Mouse (Mus musculus): ENCODE data around the gene Gapvd1.
"Not testable (repeated sequence)": the region's sequence is repeated elsewhere in the genome, so short reads cannot be mapped to it uniquely, and the experiment has no call there.

The Gapvd1 gene

DNA sequence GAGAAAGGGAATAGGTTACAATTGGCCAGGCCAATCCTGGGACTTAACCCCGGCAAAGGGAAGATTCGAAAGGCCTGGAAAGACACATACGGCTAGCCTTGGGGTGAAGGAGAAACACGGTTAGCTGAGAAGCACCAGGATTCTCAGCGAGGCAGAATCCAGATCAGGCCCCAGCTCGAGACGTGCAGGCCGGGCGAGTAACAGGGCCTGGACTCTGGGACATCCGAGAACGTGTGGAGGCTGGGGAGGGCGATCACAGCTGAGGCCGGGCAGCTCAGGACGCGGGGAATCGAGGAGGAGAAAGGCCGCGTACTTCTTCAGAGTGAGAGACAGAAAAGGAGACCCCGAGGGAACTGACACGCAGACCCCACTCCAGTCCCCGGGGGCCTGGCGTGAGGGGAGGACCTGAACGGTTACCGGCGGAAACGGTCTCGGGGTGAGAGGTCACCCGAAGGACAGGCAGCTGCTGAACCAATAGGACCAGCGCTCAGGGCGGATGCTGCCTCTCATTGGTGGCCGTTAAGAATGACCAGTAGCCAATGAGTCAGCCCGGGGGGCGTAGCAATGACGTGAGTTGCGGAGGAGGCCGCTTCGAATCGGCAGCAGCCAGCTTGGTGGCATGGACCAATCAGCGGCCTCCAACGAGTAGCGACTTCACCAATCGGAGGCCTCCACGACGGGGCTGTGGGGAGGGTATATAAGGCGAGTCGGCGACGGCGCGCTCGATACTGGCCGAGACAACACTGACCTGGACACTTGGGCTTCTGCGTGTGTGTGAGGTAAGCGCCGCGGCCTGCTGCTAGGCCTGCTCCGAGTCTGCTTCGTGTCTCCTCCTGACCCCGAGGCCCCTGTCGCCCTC is 16.6 kb upstream of the Gapvd1 start, which contains the start of gene Hspa5:
TSS of gene Hspa5 (plus strand) at position 603 of the 859 bp plus-strand sequence.
- peak; percentile 95 for DNase-seq (ENCODE audit: low spot score)

DNA sequence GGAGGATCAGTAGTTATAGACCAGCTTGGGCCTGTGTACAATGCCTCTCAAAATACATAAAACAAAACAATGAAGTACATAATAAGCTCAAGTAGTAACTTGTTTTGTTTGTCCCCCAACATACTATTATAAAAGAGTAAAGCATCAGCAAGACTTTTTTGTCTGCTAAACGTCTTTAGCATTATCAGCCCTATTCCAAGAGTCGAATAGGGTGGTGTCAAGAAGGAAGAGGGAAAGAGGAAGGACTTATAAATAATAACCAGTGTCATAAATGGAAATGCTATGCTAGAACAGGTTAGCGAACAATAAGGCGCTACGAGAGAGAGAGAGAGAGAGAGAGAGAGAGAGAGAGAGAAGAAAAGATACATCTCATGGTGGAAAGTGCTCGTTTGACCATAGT is 15.9 kb upstream of the Gapvd1 start:
- DNase-seq (ENCODE audit: low spot score): no peak

DNA sequence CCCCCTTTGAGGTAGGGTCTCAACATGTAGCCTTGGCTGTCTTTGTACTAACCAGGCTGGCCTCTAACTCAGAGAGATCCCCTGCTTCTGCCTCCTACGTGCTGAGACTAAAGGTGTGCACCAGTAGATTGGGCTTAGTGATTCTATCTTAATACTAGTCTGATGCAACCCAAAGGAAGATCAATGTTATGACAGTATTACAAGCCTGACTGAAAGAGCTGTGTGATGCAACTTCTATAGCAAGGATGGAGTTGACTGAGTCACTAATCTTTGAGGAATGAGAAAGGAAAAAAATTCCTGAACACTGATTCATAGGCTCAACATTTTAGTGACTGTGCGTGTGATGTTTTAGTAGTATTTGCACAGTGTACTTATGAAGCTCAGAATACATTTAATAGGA is 15.0 kb upstream of the Gapvd1 start:
- no peak for DNase-seq (ENCODE audit: low spot score)

DNA sequence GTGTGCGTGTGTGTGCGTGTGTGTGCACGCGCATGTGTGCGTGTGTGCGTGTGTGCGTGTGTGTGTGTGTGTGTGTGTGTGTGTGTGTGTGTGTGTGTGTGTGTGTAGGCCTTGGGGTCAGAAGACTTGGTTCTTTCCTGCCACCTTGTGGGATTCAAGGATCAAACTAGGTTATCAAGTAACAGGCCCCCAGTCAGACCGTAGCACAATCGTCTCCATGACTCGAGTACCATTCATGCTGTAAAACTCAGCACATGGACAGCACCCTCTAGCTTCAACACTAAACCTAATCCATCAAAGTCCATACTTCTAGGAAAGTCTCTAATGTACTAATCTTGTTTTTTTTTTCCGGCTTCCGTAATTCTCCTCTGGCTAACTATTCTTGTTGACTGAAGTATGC is 9.8 kb upstream of the Gapvd1 start:
- DNase-seq (ENCODE audit: low spot score): no peak

DNA sequence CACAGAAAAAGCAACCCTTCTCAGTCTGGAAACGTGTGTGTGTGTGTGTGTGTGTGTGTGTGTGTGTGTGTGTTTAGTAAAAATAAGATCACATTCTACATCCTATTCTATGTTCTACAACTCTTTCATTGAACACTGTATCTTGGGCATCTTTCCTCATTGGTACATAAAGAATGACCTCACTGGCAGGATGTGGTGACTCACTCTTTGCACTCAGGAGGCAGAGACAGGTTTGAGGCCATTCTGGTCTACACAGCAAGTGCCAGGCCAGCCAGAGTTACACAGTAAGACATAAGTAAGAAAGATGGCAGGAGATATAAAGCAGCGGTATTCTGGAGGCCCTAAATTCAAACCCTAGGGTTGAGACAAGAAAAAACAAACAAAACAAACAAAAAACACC is 7.8 kb upstream of the Gapvd1 start:
- no peak for DNase-seq (ENCODE audit: low spot score)

DNA sequence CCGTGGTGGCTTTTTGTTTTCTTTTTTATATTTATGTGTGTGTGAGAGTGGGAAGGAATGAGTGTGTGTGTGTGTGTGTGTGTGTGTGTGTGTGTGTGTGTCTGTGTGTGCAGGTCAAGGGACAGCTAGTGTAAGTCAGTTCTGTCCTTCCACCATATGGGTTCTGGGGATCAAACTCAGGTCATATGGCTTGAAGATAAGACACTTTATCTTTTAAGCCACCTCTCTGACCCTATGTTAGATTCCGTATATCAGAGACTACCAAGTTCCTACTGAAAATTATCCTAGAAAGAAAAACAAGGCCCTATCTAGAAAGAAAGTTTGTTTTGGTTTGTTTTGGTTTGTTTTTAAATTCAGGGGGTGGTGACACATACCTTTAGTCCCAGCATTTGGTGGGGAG is 7.1 kb upstream of the Gapvd1 start:
- no peak for DNase-seq (ENCODE audit: low spot score)

DNA sequence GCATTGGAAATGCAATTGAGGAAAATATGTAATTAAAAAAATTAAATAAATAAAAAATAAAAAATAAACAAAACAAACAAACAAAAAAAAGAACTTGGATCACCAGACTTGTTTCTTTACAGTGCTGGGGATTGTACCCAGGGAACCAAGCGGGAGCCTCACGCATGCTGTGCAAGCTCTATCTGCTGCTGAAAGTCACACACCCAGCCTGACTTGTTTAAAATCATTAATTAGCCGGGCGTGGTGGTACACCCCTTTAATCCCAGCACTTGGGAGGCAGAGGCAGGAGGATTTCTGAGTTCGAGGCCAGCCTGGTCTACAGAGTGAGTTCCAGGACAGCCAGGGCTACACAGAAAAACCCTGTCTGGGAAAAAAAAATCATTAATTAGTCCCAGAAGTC is 6.2 kb upstream of the Gapvd1 start:
- not testable (repeated sequence) for DNase-seq (ENCODE audit: low spot score)

DNA sequence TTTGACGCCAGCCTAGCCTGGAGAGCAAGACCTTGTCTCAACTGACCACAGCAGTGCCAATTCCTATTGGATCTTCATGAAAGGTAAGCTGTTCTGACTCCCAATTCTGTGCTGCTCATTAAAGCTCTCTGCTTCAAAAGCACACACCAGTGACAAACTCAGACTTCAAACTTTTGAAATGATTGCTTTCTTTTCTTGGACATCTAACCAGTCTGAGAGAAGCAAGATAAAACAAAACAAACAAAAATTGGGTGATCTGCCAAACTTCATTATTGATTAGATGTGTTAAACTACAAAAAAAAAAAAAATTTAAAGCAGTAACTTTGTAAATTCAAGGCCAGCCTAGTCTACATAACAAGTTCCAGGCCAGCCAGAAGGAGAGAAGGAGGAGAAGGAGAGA is 2.3 kb upstream of the Gapvd1 start:
- DNase-seq (ENCODE audit: low spot score): no peak

DNA sequence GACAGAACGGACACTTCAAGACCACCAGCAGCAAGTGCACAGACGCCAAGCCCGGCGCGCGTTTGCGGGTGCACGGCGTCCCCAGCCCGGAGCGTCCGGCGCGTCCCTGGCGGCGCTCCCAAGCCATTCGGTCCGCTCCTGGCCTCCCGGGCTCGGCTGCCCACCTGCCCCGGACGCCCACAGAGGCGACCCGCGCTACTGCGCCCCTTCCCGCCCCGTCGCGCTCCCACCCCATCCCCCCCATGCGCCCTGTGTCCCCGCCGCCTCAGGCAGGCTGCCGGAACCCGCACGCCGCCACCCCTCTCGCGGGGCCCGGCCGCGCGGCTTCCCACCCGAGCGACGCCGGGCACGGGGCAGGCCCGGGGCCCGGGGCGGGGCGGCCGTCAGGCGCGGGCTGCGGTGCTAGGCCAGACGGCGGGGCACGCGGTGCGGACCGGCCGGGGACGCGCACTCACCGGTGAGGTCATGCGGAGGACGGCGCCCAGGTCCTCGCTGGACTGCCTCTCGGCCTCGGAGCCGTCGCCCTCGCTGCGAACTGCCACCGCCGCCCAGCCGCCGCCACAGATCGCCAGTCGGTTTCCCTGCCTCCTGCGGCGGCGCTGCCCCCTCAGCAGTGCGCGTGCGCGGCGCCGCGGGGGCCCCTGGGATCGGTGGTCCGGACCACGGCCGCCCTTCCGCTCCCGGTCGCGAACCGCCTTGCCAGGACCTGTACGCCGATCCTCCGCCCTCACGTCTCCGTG is 1.1 kb downstream of the Gapvd1 start:
- peak; percentile 46 for DNase-seq (ENCODE audit: low spot score)

DNA sequence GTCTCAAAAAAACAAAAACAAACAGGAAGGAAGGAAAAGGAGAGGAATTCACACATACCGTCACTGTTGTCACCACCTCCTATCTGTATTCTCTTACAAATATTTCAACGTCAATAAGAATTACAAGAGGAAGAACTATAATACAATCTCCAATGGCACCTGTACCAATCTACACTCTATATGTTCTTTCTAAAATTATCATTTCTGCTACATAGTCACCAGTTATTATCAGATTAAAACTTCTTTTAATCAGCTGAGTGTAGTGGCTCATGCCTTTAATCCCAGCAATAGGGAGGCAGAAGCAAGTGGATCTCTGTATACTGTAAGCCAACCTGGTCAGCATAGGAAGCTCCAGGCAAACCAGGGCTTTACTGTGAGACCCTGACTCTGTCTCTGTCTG is 4.8 kb downstream of the Gapvd1 start:
- DNase-seq (ENCODE audit: low spot score): no peak

DNA sequence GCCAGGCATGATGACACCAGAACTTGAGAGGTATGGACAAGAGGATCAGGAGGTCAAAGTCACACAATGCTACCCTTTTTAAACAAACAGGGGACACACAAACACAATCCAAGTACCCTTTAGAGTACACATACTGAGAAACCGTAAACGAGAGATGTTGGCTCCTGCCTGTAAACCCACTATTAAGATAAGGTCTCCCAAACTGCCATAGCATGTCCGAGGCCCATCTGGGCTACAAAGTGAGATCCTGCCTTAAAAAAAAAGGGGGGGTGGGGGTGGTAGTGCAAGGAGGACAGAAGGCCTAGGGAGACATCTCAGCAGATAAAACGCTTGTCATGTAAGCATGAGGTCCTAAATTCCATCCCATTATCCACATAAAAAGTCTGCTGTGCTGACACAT is 6.6 kb downstream of the Gapvd1 start:
- DNase-seq (ENCODE audit: low spot score): no peak

DNA sequence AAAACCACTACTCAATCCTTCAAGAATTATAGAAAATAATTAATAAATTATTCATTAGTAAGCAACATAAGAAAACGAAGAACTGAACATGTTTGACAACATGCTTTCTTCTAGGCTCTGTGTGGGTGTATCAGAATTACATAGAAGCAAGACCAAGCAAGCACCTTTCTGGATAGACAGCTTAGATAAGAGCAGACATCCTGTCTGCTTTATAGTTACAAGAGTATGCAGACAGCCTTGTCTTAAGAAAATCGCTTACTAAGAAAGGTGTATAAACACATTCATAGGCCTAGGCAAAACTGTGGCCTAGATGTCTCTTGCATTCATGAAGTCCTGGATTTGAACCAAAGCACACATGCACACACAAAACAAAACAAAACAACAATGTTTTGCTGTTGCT is 9.4 kb downstream of the Gapvd1 start:
- DNase-seq (ENCODE audit: low spot score): no peak

DNA sequence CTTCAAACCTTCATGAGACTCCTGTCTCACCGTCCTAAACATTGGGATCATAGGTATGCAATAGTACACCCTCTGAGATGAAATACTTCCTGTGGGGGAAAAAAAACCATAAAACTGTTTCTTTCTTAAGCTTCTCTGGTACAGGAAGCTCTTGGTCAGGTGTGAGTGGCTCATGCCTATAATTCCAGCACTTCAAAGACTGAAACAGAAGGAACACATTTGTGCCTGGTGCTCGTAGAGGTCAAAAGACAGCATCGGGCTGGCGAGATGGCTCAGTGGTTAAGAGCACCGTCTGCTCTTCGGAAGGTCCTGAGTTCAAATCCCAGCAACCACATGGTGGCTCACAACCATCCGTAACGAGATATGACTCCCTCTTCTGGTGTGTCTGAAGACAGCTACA is 10.6 kb downstream of the Gapvd1 start:
- no peak for DNase-seq (ENCODE audit: low spot score)

DNA sequence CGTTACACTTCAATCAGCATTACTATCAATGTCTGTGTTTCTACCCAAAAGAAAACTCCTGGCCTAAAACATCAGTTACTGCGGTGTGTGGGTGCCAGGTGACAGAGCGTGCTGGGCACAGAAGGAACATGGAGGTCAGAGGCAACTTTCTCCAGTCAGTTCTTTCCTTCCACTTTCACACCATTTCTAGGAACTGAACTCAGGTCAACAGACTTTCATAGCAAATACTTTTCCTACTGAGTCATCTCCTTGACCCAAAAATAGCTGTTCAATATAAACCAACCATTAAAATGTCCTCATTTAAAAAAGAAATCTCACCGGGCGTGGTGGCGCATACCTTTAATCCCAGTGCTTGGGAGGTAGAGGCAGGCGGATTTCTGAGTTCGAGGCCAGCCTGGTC is 12.4 kb downstream of the Gapvd1 start:
- no peak for DNase-seq (ENCODE audit: low spot score)

DNA sequence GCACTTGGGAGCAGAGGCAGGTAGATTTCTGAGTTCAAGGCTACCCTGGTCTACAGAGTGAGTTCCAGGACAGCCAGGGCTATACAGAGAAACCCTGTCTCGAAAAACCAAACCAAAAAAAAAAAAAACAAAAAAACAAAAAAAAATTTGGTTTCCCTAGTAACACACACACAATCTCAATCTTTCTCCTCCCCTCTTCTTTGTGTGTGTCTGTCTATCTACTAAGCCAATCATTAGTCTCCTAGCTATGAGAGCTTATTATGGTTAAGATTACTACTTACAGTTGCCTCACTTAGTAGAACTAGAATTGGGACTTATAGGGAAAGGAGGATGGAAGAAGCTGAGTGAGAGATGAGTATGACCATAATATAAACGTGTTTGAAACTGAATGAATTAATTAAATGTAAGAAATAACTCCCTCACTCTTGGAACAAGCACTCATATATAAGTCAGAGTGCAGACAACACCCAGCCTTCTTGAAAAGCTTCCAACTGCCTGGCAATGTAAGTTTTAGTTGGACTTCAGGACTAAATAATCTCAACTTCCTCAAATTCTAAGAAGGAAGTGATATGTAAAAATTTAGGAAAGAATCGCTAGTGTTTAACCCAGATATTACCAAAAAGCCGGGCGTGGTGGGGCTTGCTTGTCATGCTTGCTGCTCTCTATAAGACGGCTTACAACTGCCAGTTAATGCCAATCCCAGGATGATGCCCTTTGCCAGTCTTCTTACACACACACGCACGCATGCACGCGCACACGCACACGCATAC is 13.5 kb downstream of the Gapvd1 start:
- no peak for DNase-seq (ENCODE audit: low spot score)

DNA sequence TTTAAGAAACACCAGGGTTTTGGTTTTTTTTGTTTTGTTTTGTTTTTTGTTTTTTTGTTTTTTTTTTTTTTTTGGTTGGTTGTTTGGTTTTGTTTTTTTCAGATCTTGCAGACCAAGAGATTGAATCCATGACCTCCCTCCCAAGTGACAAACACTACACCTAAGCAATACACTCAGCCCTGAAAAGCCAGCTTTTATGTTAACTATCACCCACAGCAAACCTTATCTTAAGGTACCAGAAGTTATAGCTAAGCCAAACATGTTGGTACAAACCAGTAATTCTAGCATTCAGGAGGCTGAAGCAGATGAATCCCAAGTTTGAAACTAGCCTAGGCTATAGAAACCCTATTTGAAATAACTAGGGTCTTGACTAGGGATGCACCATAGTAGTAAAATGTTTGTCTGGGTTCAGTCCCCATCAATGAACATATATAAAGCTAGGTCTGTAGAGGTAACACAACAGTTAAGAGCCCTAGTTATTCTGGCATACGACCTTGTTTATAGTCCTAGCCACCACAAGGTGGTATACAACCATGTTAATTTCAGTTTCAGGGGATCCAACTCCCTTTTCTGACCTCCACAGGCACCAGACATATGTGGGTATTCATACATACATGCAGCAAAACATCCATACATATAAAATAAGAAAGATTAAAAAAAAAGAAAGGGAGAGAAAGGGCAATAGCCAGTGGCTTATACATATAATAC is 15.2 kb downstream of the Gapvd1 start:
- DNase-seq (ENCODE audit: low spot score): no peak

DNA sequence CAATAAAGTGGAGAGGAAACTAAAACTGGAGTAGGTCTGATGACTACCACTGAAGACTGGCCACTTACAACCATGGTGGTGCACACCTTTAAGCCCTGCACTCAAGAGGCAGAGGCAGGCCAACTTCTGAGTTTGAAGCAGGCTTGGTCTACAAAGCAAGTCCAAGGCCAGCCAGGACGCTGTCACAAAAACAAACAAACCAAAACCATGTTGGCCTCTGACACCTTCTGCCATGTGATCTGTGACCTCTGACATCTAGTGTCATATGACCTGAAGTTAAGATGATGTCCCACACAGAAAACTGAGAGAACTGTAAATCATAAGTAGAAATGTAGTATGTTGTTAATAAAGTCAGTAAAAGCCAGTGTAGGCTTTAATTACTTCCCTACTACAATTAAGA is 17.1 kb downstream of the Gapvd1 start:
- DNase-seq (ENCODE audit: low spot score): no peak

DNA sequence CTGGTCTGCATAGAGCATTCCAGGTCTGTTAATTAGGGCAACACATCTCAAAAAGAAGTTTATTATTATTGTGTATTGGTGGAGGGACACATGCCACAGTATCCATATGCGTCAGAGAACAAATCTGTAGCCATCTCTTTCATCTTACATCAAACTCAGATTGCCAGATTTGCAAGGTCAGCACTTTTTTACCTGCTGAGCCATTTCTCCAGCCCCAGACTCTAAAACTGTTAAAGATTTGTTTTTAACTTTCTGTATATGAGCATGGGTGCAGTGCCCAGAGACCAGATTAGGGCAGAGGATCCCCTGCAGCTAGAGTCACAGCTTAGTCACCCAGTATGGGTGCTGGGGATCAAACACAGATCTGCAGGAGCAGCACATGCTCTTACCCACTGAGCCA is 18.4 kb downstream of the Gapvd1 start:
- DNase-seq (ENCODE audit: low spot score): no peak

DNA sequence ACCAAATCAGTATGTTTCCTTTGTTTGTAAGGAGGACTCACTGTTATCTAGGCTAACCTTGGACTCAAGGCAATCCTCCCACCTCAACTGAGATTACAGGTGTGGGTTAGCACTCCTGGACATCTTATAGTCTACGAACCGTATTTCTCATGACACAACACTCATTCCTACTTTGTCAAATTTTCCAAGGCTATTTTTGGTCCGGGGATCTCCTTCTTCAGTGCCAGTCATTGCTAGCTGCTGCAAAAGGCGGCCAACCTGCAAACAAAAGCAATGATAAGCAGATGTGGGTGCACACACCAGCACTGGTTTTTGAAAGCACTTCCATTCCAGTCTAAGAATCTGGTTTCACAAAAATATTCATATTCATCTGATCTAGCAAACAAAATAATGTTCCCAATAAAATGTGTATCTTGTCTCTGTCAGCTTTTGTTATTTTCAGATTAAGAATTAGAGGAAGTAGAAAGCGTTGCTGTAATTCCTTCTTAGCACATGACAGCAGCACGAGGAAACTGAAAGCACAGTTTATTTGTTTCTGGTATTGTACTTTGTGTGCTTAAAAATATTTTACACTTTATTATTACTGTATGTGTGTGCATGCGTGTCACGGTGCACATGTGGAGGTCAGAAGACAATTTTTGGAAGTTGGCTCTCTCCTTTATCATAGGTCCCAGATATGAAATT is 27.8 kb downstream of the Gapvd1 start:
- no peak for DNase-seq (ENCODE audit: low spot score)

DNA sequence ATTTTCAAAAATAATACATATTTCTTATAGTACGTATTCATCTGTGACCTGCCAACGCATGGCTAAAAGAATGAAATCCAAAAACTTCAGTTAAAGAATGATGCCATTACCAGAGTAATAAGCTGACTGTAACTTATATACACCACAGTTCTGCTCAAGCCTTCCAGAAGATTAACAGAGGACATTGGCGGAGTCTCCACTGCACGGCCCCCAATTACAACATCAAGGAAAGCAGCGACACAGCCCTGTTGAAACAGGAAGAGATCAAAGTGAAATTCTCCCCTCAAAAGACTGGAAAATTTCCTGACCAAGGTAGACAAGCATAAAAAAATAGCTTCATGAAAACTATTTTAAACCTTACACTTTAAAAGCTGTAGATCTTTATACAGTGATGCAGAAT is 29.8 kb downstream of the Gapvd1 start:
- DNase-seq (ENCODE audit: low spot score): no peak

DNA sequence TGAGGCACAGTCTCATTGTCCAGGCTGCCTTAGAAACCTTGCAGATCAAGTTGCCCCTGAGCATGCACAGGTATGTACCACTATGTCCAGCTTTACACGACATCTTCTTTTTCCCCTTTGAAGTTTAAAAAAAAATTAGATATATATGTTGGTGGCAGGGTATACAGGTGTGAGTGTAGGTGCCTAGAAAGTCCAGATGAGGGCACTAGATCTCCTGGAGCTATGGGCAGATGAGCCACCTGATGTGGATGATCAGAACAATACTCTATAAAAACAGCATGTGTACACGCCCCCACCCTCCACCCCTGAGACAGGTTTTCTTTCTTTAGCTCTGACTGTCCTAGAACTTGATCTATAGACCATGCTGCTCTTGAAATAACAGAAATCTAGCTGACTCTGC is 36.8 kb downstream of the Gapvd1 start:
- DNase-seq (ENCODE audit: low spot score): no peak

DNA sequence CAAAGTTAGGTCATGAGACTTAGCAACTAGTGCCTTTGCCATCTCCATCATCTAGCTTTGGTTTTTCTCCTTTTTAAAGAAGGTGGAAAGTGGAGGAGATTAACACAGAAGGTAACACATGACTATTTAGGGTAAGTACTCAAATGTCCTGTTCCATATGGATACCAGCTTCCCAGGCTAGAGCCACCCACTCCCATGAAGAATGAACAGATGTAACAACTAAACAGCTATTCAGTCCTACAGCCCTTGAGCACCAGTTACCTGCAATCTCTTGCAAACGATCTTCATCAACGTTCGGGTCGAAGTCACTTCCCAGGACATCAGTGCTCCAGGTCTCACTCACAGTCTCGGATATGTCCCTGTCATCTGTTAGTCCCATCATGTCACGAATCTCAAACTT is 43.1 kb downstream of the Gapvd1 start:
- no peak for DNase-seq (ENCODE audit: low spot score)

All from urinary bladder, postnatal 10 days (tissue).